Mouse (Mus musculus) heart, postnatal 0 days (tissue): ENCODE data around the gene Cacna2d2. TPM values are rescaled to one million over a fixed set of nuclear protein-coding genes. Genes with fewer than 3 reads are reported as not detected.
A peak's percentile ranks its signal among the peaks of the same experiment; 100 is the strongest.
"Not testable (repeated sequence)": the region's sequence is repeated elsewhere in the genome, so short reads cannot be mapped to it uniquely, and the experiment has no call there.

Experiments used
- ATAC-seq: fragments of 200-750 bp; cut with Nextera tagmentation; 2 replicates; pipeline ENCODE4 v1.8.0; 2017; ENCODE audit warnings: low read depth, moderate number of reproducible peaks, moderate library complexity; ENCODE audit not compliant: insufficient read depth
- DNase-seq: peaks from one replicate; pipeline ENCODE4 v3.0.0-alpha.2; 2016; ENCODE audit warnings: low spot score
- H3K27ac ChIP-seq: fragments of 300-500 bp; sonication (generic); 2 replicates; pipeline ENCODE4 v1.5.1; 2014; ENCODE audit warnings: low read depth, mild to moderate bottlenecking
- H3K27me3 ChIP-seq: fragments of 300-500 bp; sonication (generic); 2 replicates; pipeline ENCODE4 v1.6.1; 2014; ENCODE audit warnings: low read length, mixed read lengths; ENCODE audit not compliant: control insufficient read depth, insufficient read depth
- H3K36me3 ChIP-seq: fragments of 300-500 bp; sonication (generic); replicated peaks from 2 replicates; pipeline ENCODE4 v1.6.1; 2014; ENCODE audit warnings: low read length, mixed read lengths; ENCODE audit not compliant: control insufficient read depth, insufficient read depth
- H3K4me1 ChIP-seq: fragments of 300-500 bp; sonication (generic); 2 replicates; pipeline ENCODE4 v1.6.1; 2014; ENCODE audit warnings: antibody characterized with exemption; ENCODE audit not compliant: control insufficient read depth, insufficient read depth
- H3K4me2 ChIP-seq: fragments of 300-500 bp; sonication (generic); 2 replicates; pipeline ENCODE4 v1.6.1; 2014; ENCODE audit warnings: low read depth, mild to moderate bottlenecking, low read length, moderate library complexity
- H3K4me3 ChIP-seq: fragments of 300-500 bp; sonication (generic); 2 replicates; pipeline ENCODE4 v1.5.1; 2014; ENCODE audit warnings: low read depth, low read length
- H3K9ac ChIP-seq: fragments of 300-500 bp; sonication (generic); replicated peaks from 2 replicates; pipeline ENCODE4 v1.6.1; 2014; ENCODE audit warnings: low read depth, low read length, mixed read lengths
- H3K9me3 ChIP-seq: fragments of 300-500 bp; sonication (generic); replicated peaks from 2 replicates; pipeline ENCODE4 v1.6.1; 2016; ENCODE audit warnings: low read length; ENCODE audit not compliant: control insufficient read depth
- CTCF ChIP-seq: IDR thresholded peaks from 2 replicates; pipeline ENCODE4 v1.5.1; 2016; ENCODE audit warnings: antibody characterized with exemption, control low read depth, low read depth
- EP300 ChIP-seq: IDR thresholded peaks from 2 replicates; pipeline ENCODE4 v1.6.1; 2016; ENCODE audit warnings: antibody characterized with exemption, low read depth
- WGBS: fragments of 180-500 bp; shearing (Covaris S2); extraction: QIAGEN DNeasy Blood & Tissue Kit; methylation state at CpG from one replicate; pipeline ENCODE4 v1.1.7; 2014; 5-methylcytosine and 5-hydroxymethylcytosine counted together
- polyA plus RNA-seq: library from polyadenylated mRNA; unstranded; fragments of >200 nt; fragmentation: Nextera tagmentation; extraction: Ambion mirVana; gene quantifications from 2 replicates; pipeline ENCODE4 v1.2.1, GENCODE M21; 2015
- total RNA-seq: library from RNA; depleted of rRNA; stranded (reverse); fragments of >200 nt; gene quantifications from 2 replicates; pipeline ENCODE4 v1.2.3, GENCODE M21; 2014; ENCODE audit warnings: low replicate concordance

Cacna2d2 gene
- total and polyA plus RNA-seq, 2 experiments from 2014 or later: 1.1 to 34.8 TPM

DNA sequence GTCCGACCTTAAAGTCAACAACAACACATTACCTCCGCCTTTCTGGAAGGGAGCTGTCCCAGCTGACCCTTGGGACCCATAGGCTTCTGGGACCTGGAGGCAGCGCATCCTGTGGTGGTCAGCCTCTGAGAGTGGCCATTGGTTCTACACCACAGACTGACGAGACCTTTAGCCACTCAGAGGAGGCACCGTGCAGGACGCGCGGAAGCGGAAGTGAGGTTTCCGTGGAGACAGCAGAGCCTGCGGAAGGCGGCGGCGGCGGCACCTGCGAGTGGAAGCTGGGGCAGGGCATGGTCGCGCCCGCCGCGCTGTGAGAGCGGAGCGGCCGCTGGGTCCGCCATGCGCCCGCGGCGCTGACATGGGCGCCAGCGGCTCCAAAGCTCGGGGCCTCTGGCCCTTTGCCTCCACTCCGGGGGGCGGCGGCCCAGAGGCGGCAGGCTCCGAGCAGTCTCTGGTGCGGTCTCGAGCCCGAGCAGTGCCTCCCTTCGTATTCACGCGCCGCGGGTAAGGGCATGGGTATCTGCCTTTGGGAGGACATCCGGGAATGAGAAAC is 163.7 kb downstream of the Cacna2d2 start, which contains the start of gene Tusc2:
Gene Tusc2, plus strand, starts transcription at position 227 of the 553 bp plus-strand sequence.
- 2% methylated on average over 41 of the region's 46 CpGs for WGBS
- peaks cover 49% of the 10 kb centered on the region for H3K36me3 ChIP-seq
- DNase-seq: peak; percentile 97
- peak within 1 kb of the TSS; percentile 79 for H3K27ac ChIP-seq
- TF ChIP-seq EP300 (no peak), CTCF (no peak)
- no peaks in the 10 kb centered on the region for H3K9me3 ChIP-seq
- peak within 1 kb of the TSS; percentile 83 for H3K4me2 ChIP-seq
- H3K4me3 ChIP-seq: peak within 1 kb of the TSS; percentile 69
- peak; percentile 89 for ATAC-seq
- no peaks in the 10 kb centered on the region for H3K27me3 ChIP-seq
- H3K9ac ChIP-seq: peak within 1 kb of the TSS; percentile 69
- H3K4me1 ChIP-seq: peaks cover 14% of the 10 kb centered on the region

DNA sequence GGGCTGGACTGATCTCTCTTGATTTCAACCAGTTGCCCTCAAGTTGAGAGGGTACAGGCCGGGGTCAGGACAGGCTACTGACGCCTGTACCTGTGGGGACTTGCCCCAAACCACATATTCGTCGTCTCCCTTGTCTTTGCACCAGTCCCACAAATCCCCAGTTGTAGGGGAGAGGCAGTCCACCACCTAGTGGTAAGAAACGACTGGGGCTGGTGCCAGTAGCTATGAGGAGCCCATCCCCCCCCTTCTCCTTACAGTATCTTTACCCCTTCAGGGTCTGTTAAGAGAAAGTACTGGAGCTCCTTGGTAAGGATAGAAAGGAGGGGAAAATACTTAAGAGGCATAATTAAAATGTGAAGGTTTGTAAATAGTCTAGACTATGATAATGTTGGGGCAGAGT is 166.1 kb downstream of the Cacna2d2 start:
- peak; percentile 34 for TF ChIP-seq CTCF
- Histone ChIP-seq H3K4me2 (peak overlapping the region; percentile 26), H3K4me3 (0 out of 2 replicates have a peak overlapping the region, but pooled peaks have one; percentile 5), H3K4me1 (peaks cover 21% of the 10 kb centered on the region), H3K27ac (peak overlapping the region; percentile 90), H3K36me3 (peaks cover 25% of the 10 kb centered on the region)
- H3K27me3 ChIP-seq, H3K9me3 ChIP-seq, DNase-seq, H3K9ac ChIP-seq, ATAC-seq: not testable (repeated sequence)
- 52% methylated on average over 5 of the region's 5 CpGs for WGBS

DNA sequence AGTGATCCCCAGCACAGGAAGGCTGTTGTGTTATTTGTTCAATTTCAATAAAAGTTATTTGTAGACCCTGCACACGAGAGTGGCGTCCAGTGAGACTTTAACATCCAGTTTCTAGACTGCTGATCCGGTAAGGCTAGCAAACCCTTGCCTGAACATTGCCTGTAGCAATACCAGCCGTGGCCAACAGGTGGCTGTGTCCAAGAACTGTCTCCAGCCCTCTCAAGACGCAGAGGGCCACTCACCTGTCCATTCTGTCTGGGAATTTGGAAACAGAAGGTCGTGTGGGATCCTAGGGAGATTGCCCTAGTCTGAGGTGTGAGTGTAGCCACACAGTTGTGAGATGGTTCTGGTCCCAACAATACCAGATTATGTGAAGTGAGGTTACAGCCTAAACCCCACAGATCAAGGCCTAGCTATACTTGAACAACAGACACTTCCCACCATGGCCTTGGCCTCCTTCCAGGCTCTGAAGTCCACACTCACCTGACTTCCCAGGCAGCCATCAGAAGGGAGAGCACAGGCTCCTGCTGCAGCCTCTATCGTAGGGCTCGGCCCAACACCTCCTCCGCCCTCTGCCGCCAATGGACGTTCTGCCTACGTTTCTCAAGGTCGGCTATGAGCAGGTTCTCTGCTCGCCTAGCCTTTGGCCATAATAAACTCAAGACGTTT is 166.8 kb downstream of the Cacna2d2 start:
- no peak for ATAC-seq
- Histone ChIP-seq H3K9ac (no peak overlapping the region), H3K9me3 (no peaks in the 10 kb centered on the region), H3K4me2 (peak overlapping the region; percentile 25; the same call in 1 of the 2 replicates), H3K27ac (peak overlapping the region; percentile 90), H3K36me3 (peaks cover 19% of the 10 kb centered on the region), H3K4me3 (0 out of 2 replicates have a peak overlapping the region, but pooled peaks have one; percentile 5), H3K4me1 (peaks cover 27% of the 10 kb centered on the region), H3K27me3 (no peaks in the 10 kb centered on the region)
- 42% methylated on average over 15 of the region's 15 CpGs for WGBS
- TF ChIP-seq EP300: no peak
- peak; percentile 74 for TF ChIP-seq CTCF
- no peak for DNase-seq

DNA sequence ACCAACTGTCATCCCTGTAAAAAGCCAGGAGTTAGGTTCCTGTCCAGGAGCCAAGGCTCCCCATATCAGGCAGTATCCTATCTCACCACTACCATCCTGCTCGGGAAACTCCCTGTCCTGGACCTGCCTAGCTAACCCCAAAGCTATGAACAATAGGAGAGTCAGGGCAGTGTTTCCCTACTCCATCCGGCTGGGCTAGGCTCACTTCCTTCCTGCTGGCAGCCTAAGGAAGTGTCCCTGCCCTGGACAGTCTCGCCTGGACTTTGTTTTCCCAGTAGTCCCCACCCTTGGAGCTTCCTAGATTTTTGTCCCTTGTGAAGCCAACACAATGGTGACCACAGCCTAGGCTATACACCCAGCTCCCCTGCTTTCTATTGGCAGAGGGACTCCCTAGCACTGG is 167.4 kb downstream of the Cacna2d2 start:
- Histone ChIP-seq H3K9me3 (no peaks in the 10 kb centered on the region), H3K9ac (no peak overlapping the region), H3K36me3 (peaks cover 19% of the 10 kb centered on the region), H3K4me2 (peak overlapping the region; percentile 76; the same call in 1 of the 2 replicates), H3K27me3 (no peaks in the 10 kb centered on the region), H3K4me1 (peaks cover 29% of the 10 kb centered on the region), H3K27ac (peak overlapping the region; percentile 90), H3K4me3 (no peak overlapping the region)
- ATAC-seq: peak; percentile 42
- WGBS: 50% methylated on average over 3 of the region's 3 CpGs
- peak; percentile 90; the same call in 1 of the 2 replicates for TF ChIP-seq EP300
- no peak for TF ChIP-seq CTCF
- no peak for DNase-seq

DNA sequence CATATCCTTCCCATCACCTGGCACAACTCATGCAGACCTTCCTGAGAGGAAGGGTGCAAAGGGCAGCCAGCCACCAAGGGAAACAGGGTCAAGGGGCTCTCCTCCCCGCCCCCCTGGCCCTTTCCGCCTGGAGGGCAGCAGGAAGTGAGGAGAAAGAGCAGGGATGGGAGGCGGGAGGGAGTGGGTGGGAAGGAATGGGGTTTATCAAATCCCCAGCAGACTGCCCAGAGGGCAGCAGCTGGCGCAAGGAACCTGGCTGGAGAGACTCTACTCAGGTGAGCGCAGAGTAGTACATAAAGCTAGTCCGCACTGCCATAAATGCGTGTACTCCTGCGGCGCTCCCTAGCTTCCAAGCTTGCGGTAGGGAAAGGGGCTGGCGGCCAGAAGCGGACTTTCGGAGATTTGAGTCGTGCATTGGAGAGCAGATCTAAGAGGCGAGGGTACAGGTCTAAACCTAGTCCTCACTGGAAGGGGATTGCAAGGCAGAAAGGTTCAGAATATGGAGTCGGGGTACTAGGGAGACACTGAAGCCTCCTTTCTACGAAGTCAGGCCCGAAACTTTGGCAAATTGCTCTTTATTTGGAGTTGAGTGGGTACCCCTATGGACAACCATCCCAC is 168.4 kb downstream of the Cacna2d2 start, which contains the start of gene Hyal2:
Gene Hyal2, plus strand, starts transcription at position 244 of the 618 bp plus-strand sequence.
- Histone ChIP-seq H3K4me3 (peak within 1 kb of the TSS; percentile 76), H3K27me3 (no peaks in the 10 kb centered on the region), H3K9me3 (no peaks in the 10 kb centered on the region), H3K4me2 (peak within 1 kb of the TSS; percentile 76), H3K27ac (peak within 1 kb of the TSS; percentile 90), H3K9ac (peak within 1 kb of the TSS; percentile 77), H3K36me3 (peaks cover 22% of the 10 kb centered on the region), H3K4me1 (peaks cover 29% of the 10 kb centered on the region)
- no peak for TF ChIP-seq CTCF
- TF ChIP-seq EP300: no peak
- DNase-seq: no peak
- no peak for ATAC-seq
- WGBS: 21% methylated on average over 18 of the region's 18 CpGs
